Mouse (Mus musculus) hindbrain, postnatal 0 days (tissue): ENCODE data around the gene Lce3a. TPM values are rescaled to one million over a fixed set of nuclear protein-coding genes. Genes with fewer than 3 reads are reported as not detected.

Source experiments
- ATAC-seq: fragments of 200-750 bp; cut with Nextera tagmentation; 2 replicates; pipeline ENCODE4 v1.8.0; 2017; ENCODE audit warnings: mild to moderate bottlenecking, moderate TSS enrichment, moderate library complexity
- DNase-seq: peaks from one replicate; pipeline ENCODE4 v3.0.0-alpha.2; 2015; ENCODE audit warnings: low spot score
- H3K27ac ChIP-seq: fragments of 300-500 bp; sonication (generic); 2 replicates; pipeline ENCODE4 v1.5.1; 2014; ENCODE audit warnings: mild to moderate bottlenecking
- H3K27me3 ChIP-seq: fragments of 300-500 bp; sonication (generic); 2 replicates; pipeline ENCODE4 v1.6.1; 2014; ENCODE audit warnings: low read length, mixed read lengths; ENCODE audit not compliant: insufficient read depth
- H3K36me3 ChIP-seq: fragments of 300-500 bp; sonication (generic); 2 replicates; pipeline ENCODE4 v1.6.1; 2014; ENCODE audit warnings: low read length, mixed read lengths; ENCODE audit not compliant: insufficient read depth
- H3K4me1 ChIP-seq: fragments of 300-500 bp; sonication (generic); 2 replicates; pipeline ENCODE4 v1.6.1; 2014; ENCODE audit warnings: antibody characterized with exemption, low read length, mixed read lengths; ENCODE audit not compliant: insufficient read depth
- H3K4me2 ChIP-seq: fragments of 300-500 bp; sonication (generic); 2 replicates; pipeline ENCODE4 v1.6.1; 2014; ENCODE audit warnings: low read depth, mild to moderate bottlenecking, low read length, moderate library complexity, mixed read lengths
- H3K4me3 ChIP-seq: fragments of 300-500 bp; sonication (generic); 2 replicates; pipeline ENCODE4 v1.5.1; 2014; ENCODE audit warnings: low read length
- H3K9ac ChIP-seq: fragments of 300-500 bp; sonication (generic); replicated peaks from 2 replicates; pipeline ENCODE4 v1.6.1; 2014; ENCODE audit warnings: mild to moderate bottlenecking, low read length, moderate library complexity, mixed read lengths
- H3K9me3 ChIP-seq: fragments of 300-500 bp; sonication (generic); 2 replicates; pipeline ENCODE4 v1.6.1; 2016; ENCODE audit warnings: low read length, mixed read lengths
- CTCF ChIP-seq: IDR thresholded peaks from 2 replicates; pipeline ENCODE4 v1.5.1; 2016; ENCODE audit warnings: antibody characterized with exemption, control low read depth, low read depth
- WGBS: fragments of 180-500 bp; shearing (Covaris S2); extraction: QIAGEN DNeasy Blood & Tissue Kit; methylation state at CpG from one replicate; pipeline ENCODE4 v1.1.7; 2014; 5-methylcytosine and 5-hydroxymethylcytosine counted together
- polyA plus RNA-seq: library from polyadenylated mRNA; unstranded; fragments of >200 nt; fragmentation: Nextera tagmentation; extraction: Ambion mirVana; gene quantifications from 2 replicates; pipeline ENCODE4 v1.2.1, GENCODE M21; 2015
- total RNA-seq: library from RNA; depleted of rRNA; stranded (reverse); fragments of >200 nt; gene quantifications from 2 replicates; pipeline ENCODE4 v1.2.3, GENCODE M21; 2014; rRNA removed

Lce3a gene
- not detected in 2 replicates for total RNA-seq
- not detected in 2 replicates for polyA plus RNA-seq

DNA sequence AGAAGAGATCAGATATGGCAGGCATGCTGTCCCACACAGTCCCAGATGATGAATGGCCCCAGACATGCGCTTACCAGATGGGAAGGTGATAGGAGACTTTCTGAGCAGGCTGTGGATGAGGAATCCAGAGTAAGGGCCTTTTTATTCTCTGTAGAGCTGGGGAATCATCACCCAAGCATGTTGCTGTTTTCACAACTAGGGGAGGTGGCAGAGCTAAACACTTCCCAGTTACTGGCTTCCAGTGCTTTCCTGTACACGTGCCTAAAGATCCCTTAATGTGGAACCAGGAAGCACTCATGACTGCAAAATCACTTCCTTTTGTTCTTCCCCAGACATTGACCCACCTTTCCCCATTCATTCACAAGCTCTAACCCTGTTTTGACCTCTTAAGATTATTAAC lies at the start of gene Lce3a:
Lce3a (minus strand) TSS at position 101 of the 400 bp plus-strand sequence.
- WGBS = 77% methylated on average over 2 of the region's 2 CpGs
- H3K27ac ChIP-seq = no peak within 1 kb of the TSS
- no peak within 1 kb of the TSS for H3K9ac ChIP-seq
- no peaks in the 10 kb centered on the region for H3K27me3 ChIP-seq
- H3K36me3 ChIP-seq = no peaks in the 10 kb centered on the region
- no peak for DNase-seq
- no peaks in the 10 kb centered on the region for H3K9me3 ChIP-seq
- ATAC-seq = no peak
- no peak for TF ChIP-seq CTCF
- H3K4me2 ChIP-seq = no peak within 1 kb of the TSS
- no peak within 1 kb of the TSS for H3K4me3 ChIP-seq
- H3K4me1 ChIP-seq = no peaks in the 10 kb centered on the region

DNA sequence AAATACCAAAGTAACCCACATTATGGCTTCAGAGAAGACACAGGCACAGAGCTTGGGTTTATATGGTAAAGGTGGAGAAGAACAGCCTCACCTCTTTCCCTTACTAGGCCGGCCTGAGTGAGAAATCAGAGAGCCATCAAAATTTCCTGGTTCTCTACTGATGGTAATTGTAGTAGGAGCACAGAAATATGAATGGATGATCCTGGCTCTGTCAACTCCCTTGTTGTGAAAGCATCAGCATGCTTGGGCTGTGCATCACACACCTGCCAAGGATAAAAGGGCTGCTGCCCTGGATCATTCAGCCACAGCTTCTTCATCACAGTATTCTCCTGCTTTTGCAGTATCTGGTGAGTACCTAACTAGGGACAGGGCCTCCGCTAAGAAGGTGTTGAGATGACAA lies 40.7 kb upstream of the Lce3a start, which contains the start of gene Lce3e:
Lce3e (plus strand) TSS at position 301 of the 400 bp plus-strand sequence.
- Histone ChIP-seq H3K36me3 (no peaks in the 10 kb centered on the region), H3K4me2 (no peak within 1 kb of the TSS), H3K9me3 (no peaks in the 10 kb centered on the region), H3K4me3 (no peak within 1 kb of the TSS), H3K27me3 (no peaks in the 10 kb centered on the region), H3K9ac (no peak within 1 kb of the TSS), H3K27ac (no peak within 1 kb of the TSS), H3K4me1 (no peaks in the 10 kb centered on the region)
- no peak for TF ChIP-seq CTCF
- WGBS = 94% methylated on average over 2 of the region's 2 CpGs
- ATAC-seq = no peak
- no peak for DNase-seq

DNA sequence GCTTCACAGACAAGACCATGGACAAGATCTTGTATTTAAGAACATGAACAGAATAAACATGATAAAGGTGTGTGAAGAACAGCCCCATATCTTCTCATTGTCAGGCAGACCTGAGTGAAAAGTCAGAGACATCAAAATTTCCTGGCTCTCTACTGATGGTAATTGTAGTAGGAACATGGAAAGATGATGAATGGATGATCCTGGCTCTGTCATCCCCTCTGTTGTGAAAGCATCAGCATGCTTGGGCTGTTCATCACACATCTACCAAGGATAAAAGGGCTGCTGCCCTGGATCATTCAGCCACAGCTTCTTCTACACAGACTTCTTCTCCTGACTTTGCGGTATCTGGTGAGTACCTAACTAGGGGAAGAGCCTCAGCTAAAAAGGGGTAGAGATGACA lies 31.1 kb upstream of the Lce3a start, which contains the start of gene Lce3d:
Lce3d (plus strand) TSS at position 301 of the 400 bp plus-strand sequence.
- DNase-seq (no peak), ATAC-seq (no peak)
- no peak for TF ChIP-seq CTCF
- Histone ChIP-seq H3K27me3 (no peaks in the 10 kb centered on the region), H3K27ac (no peak within 1 kb of the TSS), H3K4me2 (no peak within 1 kb of the TSS), H3K9ac (no peak within 1 kb of the TSS), H3K4me3 (no peak within 1 kb of the TSS), H3K4me1 (no peaks in the 10 kb centered on the region), H3K36me3 (no peaks in the 10 kb centered on the region), H3K9me3 (no peaks in the 10 kb centered on the region)
- WGBS = 97% methylated on average over 1 of the region's 1 CpGs

GRCm38 (mm10) chr3:92944186-92944585 lies 18.2 kb upstream of the Lce3a start, which contains the start of gene Lce3c:
TSS of gene Lce3c (plus strand) at chr3:92944486.
- no peaks in the 10 kb centered on the region for H3K27me3 ChIP-seq
- no peak for TF ChIP-seq CTCF
- H3K4me2 ChIP-seq = no peak within 1 kb of the TSS
- H3K9ac ChIP-seq = no peak within 1 kb of the TSS
- H3K4me1 ChIP-seq = no peaks in the 10 kb centered on the region
- no peak for ATAC-seq
- no peaks in the 10 kb centered on the region for H3K36me3 ChIP-seq
- no peak within 1 kb of the TSS for H3K4me3 ChIP-seq
- H3K9me3 ChIP-seq = no peaks in the 10 kb centered on the region
- no peak for DNase-seq
- H3K27ac ChIP-seq = no peak within 1 kb of the TSS
- 78% methylated on average over 1 of the region's 1 CpGs for WGBS

- DNase-seq (no peak), ATAC-seq (no peak)
- H3K4me1 ChIP-seq = no peaks in the 10 kb centered on the region
- no peak within 1 kb of the TSS for H3K4me2 ChIP-seq
- no peaks in the 10 kb centered on the region for H3K9me3 ChIP-seq
- no peak for TF ChIP-seq CTCF
- H3K9ac ChIP-seq = no peak within 1 kb of the TSS
- WGBS = 57% methylated on average over 2 of the region's 2 CpGs
- H3K36me3 ChIP-seq = no peaks in the 10 kb centered on the region
- no peaks in the 10 kb centered on the region for H3K27me3 ChIP-seq
- H3K4me3 ChIP-seq = no peak within 1 kb of the TSS
- H3K27ac ChIP-seq = no peak within 1 kb of the TSS
These were observed 6.6 kb upstream of the Lce3a start, which contains the start of gene Lce3b for GRCm38 (mm10) chr3:92932679-92933078. TSS of gene Lce3b (plus strand) at chr3:92932979.

- H3K4me3 ChIP-seq = no peak overlapping the region
- no peaks in the 10 kb centered on the region for H3K9me3 ChIP-seq
- ATAC-seq = no peak
- no peak overlapping the region for H3K27ac ChIP-seq
- no peaks in the 10 kb centered on the region for H3K36me3 ChIP-seq
- TF ChIP-seq CTCF = peak; percentile 49
- H3K27me3 ChIP-seq = no peaks in the 10 kb centered on the region
- WGBS = 61% methylated on average over 4 of the region's 4 CpGs
- no peak overlapping the region for H3K9ac ChIP-seq
- H3K4me2 ChIP-seq = no peak overlapping the region
- no peaks in the 10 kb centered on the region for H3K4me1 ChIP-seq
- peak; percentile 23 for DNase-seq
These were observed 5.7 kb downstream of the Lce3a start for GRCm38 (mm10) chr3:92920364-92920763.

- Histone ChIP-seq H3K27me3 (no peaks in the 10 kb centered on the region), H3K4me3 (no peak overlapping the region), H3K9me3 (no peaks in the 10 kb centered on the region), H3K4me1 (no peaks in the 10 kb centered on the region), H3K36me3 (no peaks in the 10 kb centered on the region), H3K4me2 (no peak overlapping the region), H3K27ac (no peak overlapping the region), H3K9ac (no peak overlapping the region)
- DNase-seq = peak; percentile 80
- peak; percentile 72 for TF ChIP-seq CTCF
- ATAC-seq = peak; percentile 59; the same call in 1 of the 2 replicates
- 25% methylated on average over 4 of the region's 4 CpGs for WGBS
These were observed 18.5 kb downstream of the Lce3a start for GRCm38 (mm10) chr3:92907571-92907970.
